In the genomic region with DNA sequence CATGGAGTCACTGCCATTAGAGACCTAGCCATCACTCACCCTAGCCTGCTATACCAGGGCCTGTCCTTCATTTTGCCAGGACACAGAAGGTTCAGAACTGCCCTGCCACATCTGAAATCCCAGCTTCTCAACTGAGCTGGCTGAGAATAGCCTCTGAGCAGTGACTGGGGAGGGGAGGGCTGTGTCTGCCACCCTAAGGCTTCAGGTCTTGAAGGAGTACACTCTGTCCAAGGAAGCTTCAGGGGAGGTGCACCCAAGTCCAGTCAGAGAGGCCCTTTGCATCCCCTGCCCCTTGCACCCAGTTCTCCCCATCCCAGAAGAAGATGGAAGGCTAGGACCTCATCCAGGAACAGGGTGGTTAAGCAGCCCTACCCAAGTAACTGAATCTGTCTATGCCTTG, we compare ENCODE assay signal across 8 mouse cellular contexts. TPM values are rescaled to one million over a fixed set of nuclear protein-coding genes. Genes with fewer than 3 reads are reported as not detected.
A peak's percentile ranks its signal among the peaks of the same experiment; 100 is the strongest.
DNase-seq lines count a peak whose midpoint lies in the region; ATAC-seq lines count a peak whose summit lies in the region.

No protein-coding gene starts in this region.

- DNase-seq in cerebellum, adult 11 months, result peak; percentile 14
- DNase-seq in cerebellum, adult 9-11 months, result no peak
- DNase-seq in neural tube, embryonic 11.5 days (ENCODE audit: low spot score), result no peak
- DNase-seq in neural tube, embryonic 10.5 days (ENCODE audit: extremely low spot score, low spot score), result no peak
- no peak for DNase-seq in intestine, embryonic 14.5 days (ENCODE audit: low spot score)
- DNase-seq in frontal cortex, adult 2 months (ENCODE audit: extremely low spot score in 1 of 2, low spot score in 1 of 2), result no peak
- no peak for DNase-seq in T-cell, adult 2 months (ENCODE audit: low spot score)

- no peak overlapping the region; the same call in 1 of the 2 replicates for H3K9ac ChIP-seq in neural tube, embryonic 11.5 days (ENCODE audit: low read length)
- peak overlapping the region; percentile 73; the same call in 1 of the 2 replicates for H3K9ac ChIP-seq in intestine, embryonic 14.5 days (ENCODE audit: low read length)
- peak overlapping the region; percentile 82 for H3K9ac ChIP-seq in neural tube, embryonic 12.5 days

- no peak overlapping the region for H3K27ac ChIP-seq in neural tube, embryonic 11.5 days (ENCODE audit: low read depth, low read length)
- H3K27ac ChIP-seq in intestine, embryonic 14.5 days (ENCODE audit: low read depth), result no peak overlapping the region
- no peak overlapping the region for H3K27ac ChIP-seq in neural tube, embryonic 12.5 days

- no peaks in the 10 kb centered on the region for H3K27me3 ChIP-seq in neural tube, embryonic 11.5 days (ENCODE audit: control insufficient read depth, insufficient read depth, low read length)
- no peaks in the 10 kb centered on the region for H3K27me3 ChIP-seq in intestine, embryonic 14.5 days (replicated peaks; ENCODE audit: control insufficient read depth, insufficient read depth, low read length)
- no peaks in the 10 kb centered on the region for H3K27me3 ChIP-seq in neural tube, embryonic 12.5 days (replicated peaks)

- H3K36me3 ChIP-seq in neural tube, embryonic 11.5 days (ENCODE audit: control insufficient read depth, insufficient read depth, low read length), result no peaks in the 10 kb centered on the region
- 0 out of 2 replicates have a peak, but pooled peaks cover 13% of the 10 kb centered on the region for H3K36me3 ChIP-seq in intestine, embryonic 14.5 days (ENCODE audit: control insufficient read depth, insufficient read depth, low read length)
- H3K36me3 ChIP-seq in neural tube, embryonic 12.5 days, result peaks cover 14% of the 10 kb centered on the region

- no peak for ATAC-seq in neural tube, embryonic 11.5 days (ENCODE audit: insufficient read depth, low FRiP score, low TSS enrichment)
- ATAC-seq in intestine, embryonic 14.5 days (replicated peaks; ENCODE audit: low FRiP score, low TSS enrichment, low read depth), result no peak
- ATAC-seq in neural tube, embryonic 12.5 days (ENCODE audit: low FRiP score, low read depth), result no peak

- peak overlapping the region; percentile 75 for H3K4me2 ChIP-seq in neural tube, embryonic 11.5 days (ENCODE audit: low read depth)
- H3K4me2 ChIP-seq in intestine, embryonic 14.5 days (ENCODE audit: low read length), result peak overlapping the region; percentile 70
- peak overlapping the region; percentile 87 for H3K4me2 ChIP-seq in neural tube, embryonic 12.5 days (replicated peaks)

- H3K4me3 ChIP-seq in neural tube, embryonic 11.5 days (ENCODE audit: low read depth, low read length), result peak overlapping the region; percentile 77; the same call in 1 of the 2 replicates
- H3K4me3 ChIP-seq in intestine, embryonic 14.5 days (ENCODE audit: low read depth, low read length), result no peak overlapping the region
- H3K4me3 ChIP-seq in neural tube, embryonic 12.5 days, result peak overlapping the region; percentile 94

- no peaks in the 10 kb centered on the region for H3K9me3 ChIP-seq in neural tube, embryonic 11.5 days (ENCODE audit: control insufficient read depth, low read length)
- H3K9me3 ChIP-seq in intestine, embryonic 14.5 days (ENCODE audit: control insufficient read depth, low read length), result no peaks in the 10 kb centered on the region
- no peaks in the 10 kb centered on the region for H3K9me3 ChIP-seq in neural tube, embryonic 12.5 days

- peaks cover 15% of the 10 kb centered on the region for H3K4me1 ChIP-seq in neural tube, embryonic 11.5 days (ENCODE audit: control insufficient read depth, insufficient read depth, low read length)
- peaks cover 10% of the 10 kb centered on the region for H3K4me1 ChIP-seq in intestine, embryonic 14.5 days (replicated peaks; ENCODE audit: control insufficient read depth, insufficient read depth, low read length)
- H3K4me1 ChIP-seq in neural tube, embryonic 12.5 days, result peaks cover 35% of the 10 kb centered on the region

RNA-seq across cellular contexts. Expression of a gene that starts 1.7 kb away (rescaled TPM):
- polyA plus RNA-seq in neural tube, embryonic 11.5 days (2014; fragmentation: Nextera tagmentation; extraction: Ambion mirVana), result 22.7 and 23.1 TPM in 2 replicates
- 26.2 and 29.1 TPM in 2 replicates for polyA plus RNA-seq in intestine, embryonic 14.5 days (2014; fragmentation: Nextera tagmentation; extraction: Ambion mirVana)
- 29.2 and 35.6 TPM in 2 replicates for polyA plus RNA-seq in neural tube, embryonic 12.5 days (2016; fragmentation: Nextera tagmentation; extraction: Ambion mirVana)
- 101 and 105 TPM in 2 replicates for polyA plus RNA-seq in frontal cortex, adult 2 months (2012; rRNA removed)

RNA-seq across cellular contexts. Expression of a gene that starts 16.5 kb away (rescaled TPM):
- polyA plus RNA-seq in neural tube, embryonic 11.5 days (2014; fragmentation: Nextera tagmentation; extraction: Ambion mirVana), result 40.6 and 43.1 TPM in 2 replicates
- 30.4 and 33.3 TPM in 2 replicates for polyA plus RNA-seq in intestine, embryonic 14.5 days (2014; fragmentation: Nextera tagmentation; extraction: Ambion mirVana)
- polyA plus RNA-seq in neural tube, embryonic 12.5 days (2016; fragmentation: Nextera tagmentation; extraction: Ambion mirVana), result 28.7 and 31.6 TPM in 2 replicates
- 6.5 and 6.7 TPM in 2 replicates for polyA plus RNA-seq in frontal cortex, adult 2 months (2012; rRNA removed)

RNA-seq across cellular contexts. Expression of a gene that starts 16.5 kb away (rescaled TPM):
- polyA plus RNA-seq in neural tube, embryonic 11.5 days (2014; fragmentation: Nextera tagmentation; extraction: Ambion mirVana), result 0.27 and 0.42 TPM in 2 replicates
- polyA plus RNA-seq in intestine, embryonic 14.5 days (2014; fragmentation: Nextera tagmentation; extraction: Ambion mirVana), result 0.60 and 0.75 TPM in 2 replicates
- polyA plus RNA-seq in neural tube, embryonic 12.5 days (2016; fragmentation: Nextera tagmentation; extraction: Ambion mirVana), result 0.31 and 0.61 TPM in 2 replicates
- 1.2 TPM in 2 replicates for polyA plus RNA-seq in frontal cortex, adult 2 months (2012; rRNA removed)
